Mouse (Mus musculus): ENCODE measurements around the gene Rbfox3. TPM values are rescaled to one million over a fixed set of nuclear protein-coding genes. Genes with fewer than 3 reads are reported as not detected.

The Rbfox3 gene
- polyA plus RNA-seq, 1 experiment from 2014 or later: 0.79 TPM

GRCm38 (mm10) chr11:118684665-118685064 lies 226.7 kb downstream of the Rbfox3 start:
- no peak overlapping the region for H3K9ac ChIP-seq
- H3K27me3 ChIP-seq: peaks cover 56% of the 10 kb centered on the region
- H3K9me3 ChIP-seq (replicated peaks): no peaks in the 10 kb centered on the region
- no peak overlapping the region for H3K4me2 ChIP-seq
- 77% methylated on average over 4 of the region's 4 CpGs for WGBS
- H3K4me1 ChIP-seq: no peaks in the 10 kb centered on the region
- no peaks in the 10 kb centered on the region for H3K36me3 ChIP-seq
- ATAC-seq (replicated peaks; ENCODE audit: low FRiP score): no peak
- H3K4me3 ChIP-seq (replicated peaks): no peak overlapping the region
- H3K27ac ChIP-seq: no peak overlapping the region

DNA sequence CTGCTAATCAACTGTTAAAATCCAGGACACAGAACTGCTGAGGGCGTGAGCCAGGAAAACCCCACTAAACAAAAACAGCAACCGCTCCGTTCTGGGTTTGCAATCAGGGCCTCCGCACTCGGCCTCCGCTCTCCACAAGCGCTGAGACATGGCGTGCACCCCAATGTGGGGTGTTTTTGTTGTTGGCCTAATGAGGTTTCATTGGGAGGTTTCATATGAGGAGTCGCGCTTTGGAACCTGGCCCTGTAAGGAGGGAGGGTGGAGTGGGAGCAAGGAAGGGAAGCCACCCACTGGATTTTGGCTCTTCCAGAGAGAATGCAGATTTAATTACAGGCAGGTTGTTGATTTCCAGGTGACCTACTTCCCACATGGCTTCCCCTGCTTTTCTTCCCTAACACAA lies 230.7 kb downstream of the Rbfox3 start:
- Histone ChIP-seq H3K4me3 (replicated peaks) (no peak overlapping the region), H3K4me1 (no peaks in the 10 kb centered on the region), H3K36me3 (no peaks in the 10 kb centered on the region), H3K27ac (no peak overlapping the region), H3K27me3 (peaks cover 67% of the 10 kb centered on the region), H3K9me3 (replicated peaks) (no peaks in the 10 kb centered on the region), H3K4me2 (no peak overlapping the region), H3K9ac (no peak overlapping the region)
- WGBS: 72% methylated on average over 10 of the region's 10 CpGs
- no peak for ATAC-seq (replicated peaks; ENCODE audit: low FRiP score)

- Histone ChIP-seq H3K4me2 (no peak overlapping the region), H3K9ac (no peak overlapping the region), H3K9me3 (replicated peaks) (no peaks in the 10 kb centered on the region), H3K4me1 (no peaks in the 10 kb centered on the region), H3K4me3 (replicated peaks) (no peak overlapping the region), H3K27me3 (peaks cover 62% of the 10 kb centered on the region), H3K27ac (no peak overlapping the region), H3K36me3 (no peaks in the 10 kb centered on the region)
- WGBS: 72% methylated on average over 24 of the region's 24 CpGs
- ATAC-seq (replicated peaks; ENCODE audit: low FRiP score): no peak
Measured at GRCm38 (mm10) chr11:118679736-118680410, 231.5 kb downstream of the Rbfox3 start.

DNA sequence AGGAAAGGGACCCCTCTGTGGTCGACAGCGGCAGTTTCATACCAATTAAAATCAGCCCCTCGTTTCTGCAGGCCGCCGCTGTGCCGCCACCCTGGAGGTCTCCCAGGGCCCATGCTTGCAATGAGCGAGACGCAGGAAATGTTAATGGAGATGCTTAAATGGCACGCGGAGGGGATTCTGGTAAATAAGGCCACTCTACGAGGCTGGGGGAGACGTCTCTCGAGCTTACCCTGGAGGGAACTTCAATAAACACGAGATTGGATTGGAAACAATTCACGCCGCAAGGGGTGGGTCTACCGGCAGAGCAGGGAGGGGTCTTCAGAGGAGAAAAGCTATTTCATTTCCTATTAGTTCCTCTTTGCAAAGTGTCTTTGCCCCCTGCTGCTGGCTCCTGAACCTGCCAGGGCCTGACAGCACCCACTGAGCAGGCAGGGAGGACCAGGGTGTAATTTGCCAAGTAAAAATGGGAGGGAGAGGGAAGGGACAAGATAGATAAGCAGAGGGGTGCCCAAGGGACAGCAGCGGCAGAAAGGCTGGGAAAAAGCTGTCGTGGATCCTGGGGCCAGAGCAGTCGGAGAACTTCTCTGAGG lies 232.8 kb downstream of the Rbfox3 start:
- WGBS: 33% methylated on average over 20 of the region's 20 CpGs
- Histone ChIP-seq H3K4me2 (no peak overlapping the region), H3K9me3 (replicated peaks) (no peaks in the 10 kb centered on the region), H3K27ac (no peak overlapping the region), H3K4me3 (replicated peaks) (no peak overlapping the region), H3K9ac (no peak overlapping the region), H3K4me1 (no peaks in the 10 kb centered on the region), H3K27me3 (peaks cover 55% of the 10 kb centered on the region), H3K36me3 (no peaks in the 10 kb centered on the region)
- no peak for ATAC-seq (replicated peaks; ENCODE audit: low FRiP score)

GRCm38 (mm10) chr11:118677277-118677676 lies 234.1 kb downstream of the Rbfox3 start:
- Histone ChIP-seq H3K27me3 (peaks cover 50% of the 10 kb centered on the region), H3K27ac (no peak overlapping the region), H3K4me3 (replicated peaks) (no peak overlapping the region), H3K4me1 (no peaks in the 10 kb centered on the region), H3K36me3 (no peaks in the 10 kb centered on the region), H3K9me3 (replicated peaks) (no peaks in the 10 kb centered on the region), H3K4me2 (no peak overlapping the region), H3K9ac (no peak overlapping the region)
- ATAC-seq (replicated peaks; ENCODE audit: low FRiP score): no peak
- WGBS: 53% methylated on average over 8 of the region's 8 CpGs

DNA sequence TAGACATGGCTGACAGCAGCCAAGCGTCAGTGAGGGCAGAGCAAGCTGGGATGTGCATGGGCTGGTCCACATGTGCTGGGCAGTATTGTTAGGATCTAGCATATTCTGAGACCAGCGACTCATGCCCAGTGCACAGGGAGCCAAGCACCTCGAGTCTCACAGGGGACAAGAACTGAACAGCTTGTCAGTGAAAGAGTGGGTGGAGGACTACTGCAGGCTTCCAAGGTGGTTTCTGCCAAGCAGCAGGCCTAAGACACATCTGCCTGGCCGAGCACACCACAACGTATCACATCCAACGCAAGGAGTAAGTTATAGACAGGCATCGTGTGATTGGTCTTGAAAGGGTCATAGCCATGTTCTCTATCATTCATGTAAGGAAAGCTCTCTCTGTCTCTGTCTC lies 235.0 kb downstream of the Rbfox3 start:
- Histone ChIP-seq H3K4me2 (no peak overlapping the region), H3K9me3 (replicated peaks) (no peaks in the 10 kb centered on the region), H3K9ac (no peak overlapping the region), H3K27ac (no peak overlapping the region), H3K36me3 (no peaks in the 10 kb centered on the region), H3K4me3 (replicated peaks) (no peak overlapping the region), H3K27me3 (peaks cover 44% of the 10 kb centered on the region), H3K4me1 (no peaks in the 10 kb centered on the region)
- WGBS: 80% methylated on average over 7 of the region's 7 CpGs
- ATAC-seq (replicated peaks; ENCODE audit: low FRiP score): no peak

DNA sequence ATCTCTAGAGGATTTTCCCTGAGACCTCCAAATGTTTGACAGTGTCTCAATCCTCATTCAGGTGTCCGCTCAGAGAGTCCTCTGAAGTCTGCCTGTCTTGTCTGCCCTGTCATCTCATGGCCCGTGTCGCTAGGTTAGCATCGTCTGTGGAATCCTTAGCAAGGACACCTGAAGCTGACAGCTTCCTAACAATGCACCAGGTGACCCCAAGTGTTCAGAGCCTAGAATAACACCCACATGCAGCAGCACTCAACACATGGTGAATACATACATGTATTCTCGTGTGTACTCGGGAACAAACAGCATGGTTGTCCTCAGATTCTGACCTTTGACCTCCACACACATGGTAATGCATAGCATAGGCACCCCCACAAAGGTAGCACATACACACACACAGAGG lies 239.4 kb downstream of the Rbfox3 start:
- ATAC-seq (replicated peaks; ENCODE audit: low FRiP score): no peak
- no peaks in the 10 kb centered on the region for H3K9me3 ChIP-seq (replicated peaks)
- H3K4me3 ChIP-seq (replicated peaks): no peak overlapping the region
- H3K27ac ChIP-seq: no peak overlapping the region
- no peaks in the 10 kb centered on the region for H3K36me3 ChIP-seq
- H3K4me1 ChIP-seq: no peaks in the 10 kb centered on the region
- 84% methylated on average over 6 of the region's 6 CpGs for WGBS
- H3K27me3 ChIP-seq: no peaks in the 10 kb centered on the region
- no peak overlapping the region for H3K9ac ChIP-seq
- no peak overlapping the region for H3K4me2 ChIP-seq

- no peak overlapping the region for H3K4me3 ChIP-seq (replicated peaks)
- H3K9ac ChIP-seq: no peak overlapping the region
- no peak overlapping the region for H3K4me2 ChIP-seq
- no peak overlapping the region for H3K27ac ChIP-seq
- H3K9me3 ChIP-seq (replicated peaks): no peaks in the 10 kb centered on the region
- WGBS: 84% methylated on average over 6 of the region's 6 CpGs
- no peaks in the 10 kb centered on the region for H3K36me3 ChIP-seq
- H3K4me1 ChIP-seq: no peaks in the 10 kb centered on the region
- no peak for ATAC-seq (replicated peaks; ENCODE audit: low FRiP score)
- no peaks in the 10 kb centered on the region for H3K27me3 ChIP-seq
Measured at GRCm38 (mm10) chr11:118671216-118671615, 240.2 kb downstream of the Rbfox3 start.

GRCm38 (mm10) chr11:118669820-118670219 lies 241.6 kb downstream of the Rbfox3 start:
- H3K9me3 ChIP-seq (replicated peaks): no peaks in the 10 kb centered on the region
- WGBS: 64% methylated on average over 5 of the region's 5 CpGs
- no peak overlapping the region for H3K9ac ChIP-seq
- no peaks in the 10 kb centered on the region for H3K4me1 ChIP-seq
- H3K4me3 ChIP-seq (replicated peaks): no peak overlapping the region
- no peak overlapping the region for H3K4me2 ChIP-seq
- no peak overlapping the region for H3K27ac ChIP-seq
- H3K36me3 ChIP-seq: no peaks in the 10 kb centered on the region
- H3K27me3 ChIP-seq: no peaks in the 10 kb centered on the region
- no peak for ATAC-seq (replicated peaks; ENCODE audit: low FRiP score)

GRCm38 (mm10) chr11:118668351-118668750 lies 243.0 kb downstream of the Rbfox3 start:
- Histone ChIP-seq H3K9ac (no peak overlapping the region), H3K27ac (no peak overlapping the region), H3K4me1 (no peaks in the 10 kb centered on the region), H3K36me3 (no peaks in the 10 kb centered on the region), H3K4me3 (replicated peaks) (no peak overlapping the region), H3K9me3 (replicated peaks) (no peaks in the 10 kb centered on the region), H3K4me2 (no peak overlapping the region), H3K27me3 (no peaks in the 10 kb centered on the region)
- ATAC-seq (replicated peaks; ENCODE audit: low FRiP score): no peak
- 54% methylated on average over 8 of the region's 8 CpGs for WGBS

- ATAC-seq (replicated peaks; ENCODE audit: low FRiP score): 0 out of 2 replicates have a peak, but pooled peaks have one; percentile 25
- no peaks in the 10 kb centered on the region for H3K9me3 ChIP-seq (replicated peaks)
- no peak overlapping the region for H3K9ac ChIP-seq
- H3K27me3 ChIP-seq: no peaks in the 10 kb centered on the region
- no peaks in the 10 kb centered on the region for H3K4me1 ChIP-seq
- H3K4me3 ChIP-seq (replicated peaks): no peak overlapping the region
- no peaks in the 10 kb centered on the region for H3K36me3 ChIP-seq
- H3K4me2 ChIP-seq: no peak overlapping the region
- 33% methylated on average over 1 of the region's 1 CpGs for WGBS
- no peak overlapping the region for H3K27ac ChIP-seq
Measured at GRCm38 (mm10) chr11:118667946-118668345, 243.5 kb downstream of the Rbfox3 start.

- H3K4me1 ChIP-seq: no peaks in the 10 kb centered on the region
- H3K9ac ChIP-seq: no peak overlapping the region
- H3K4me2 ChIP-seq: no peak overlapping the region
- no peak for ATAC-seq (replicated peaks; ENCODE audit: low FRiP score)
- H3K27me3 ChIP-seq: no peaks in the 10 kb centered on the region
- H3K4me3 ChIP-seq (replicated peaks): no peak overlapping the region
- no peak overlapping the region for H3K27ac ChIP-seq
- 77% methylated on average over 3 of the region's 3 CpGs for WGBS
- H3K9me3 ChIP-seq (replicated peaks): no peaks in the 10 kb centered on the region
- no peaks in the 10 kb centered on the region for H3K36me3 ChIP-seq
Measured at GRCm38 (mm10) chr11:118666172-118666571, 245.2 kb downstream of the Rbfox3 start.

GRCm38 (mm10) chr11:118663305-118663704 lies 248.1 kb downstream of the Rbfox3 start:
- Histone ChIP-seq H3K27ac (no peak overlapping the region), H3K4me3 (replicated peaks) (no peak overlapping the region), H3K4me2 (no peak overlapping the region), H3K9me3 (replicated peaks) (no peaks in the 10 kb centered on the region), H3K4me1 (no peaks in the 10 kb centered on the region), H3K36me3 (no peaks in the 10 kb centered on the region), H3K9ac (no peak overlapping the region), H3K27me3 (peaks cover 12% of the 10 kb centered on the region)
- ATAC-seq (replicated peaks; ENCODE audit: low FRiP score): no peak
- 69% methylated on average over 8 of the region's 8 CpGs for WGBS

Data from kidney, embryonic 15.5 days (tissue).